Mouse (Mus musculus) small intestine, adult 2 months (tissue): Measurements from ENCODE around the gene Dglucy. TPM values are rescaled to one million over a fixed set of nuclear protein-coding genes. Genes with fewer than 3 reads are reported as not detected.
A peak's percentile ranks its signal among the peaks of the same experiment; 100 is the strongest.

Source experiments
- H3K27ac ChIP-seq: fragments of 200-500 bp; 2 replicates; pipeline ENCODE4 v1.5.1; 2012; ENCODE audit warnings: low read depth, low read length, control low read depth, inconsistent platforms; ENCODE audit not compliant: insufficient read depth
- H3K27me3 ChIP-seq: fragments of 200-500 bp; 2 replicates; pipeline ENCODE4 v1.6.1; 2012; ENCODE audit warnings: mild to moderate bottlenecking, moderate library complexity, low read length, inconsistent platforms; ENCODE audit not compliant: control insufficient read depth, insufficient read depth
- H3K36me3 ChIP-seq: fragments of 200-500 bp; 2 replicates; pipeline ENCODE4 v1.6.1; 2012; ENCODE audit warnings: mild to moderate bottlenecking, low read length, control low read depth, inconsistent platforms; ENCODE audit not compliant: control insufficient read depth, insufficient read depth
- H3K4me1 ChIP-seq: fragments of 200-500 bp; 2 replicates; pipeline ENCODE4 v1.6.1; 2012; ENCODE audit warnings: low read length, inconsistent platforms, mixed read lengths; ENCODE audit not compliant: control insufficient read depth, insufficient read depth, insufficient read length
- H3K4me3 ChIP-seq: fragments of 200-500 bp; 2 replicates; pipeline ENCODE4 v1.5.1; 2012; ENCODE audit warnings: low read depth, mild to moderate bottlenecking, control low read depth, inconsistent platforms, low read length, moderate library complexity
- CTCF ChIP-seq: fragments of 200-500 bp; IDR thresholded peaks from 2 replicates; pipeline ENCODE4 v1.5.1; 2012; ENCODE audit warnings: low read depth, mild to moderate bottlenecking, control low read depth, inconsistent platforms, low read length, moderate library complexity, mixed read lengths; ENCODE audit not compliant: insufficient replicate concordance, insufficient read length; ENCODE audit errors: extremely low read depth
- POLR2A ChIP-seq: fragments of 200-500 bp; IDR thresholded peaks from 2 replicates; pipeline ENCODE4 v1.6.1; 2012; ENCODE audit warnings: low read depth, mild to moderate bottlenecking, control low read depth, inconsistent platforms, low read length, moderate library complexity
- WGBS: fragments of 180-500 bp; shearing (Covaris S2); methylation state at CpG from one replicate; pipeline ENCODE4 v1.1.7; 2018; 5-methylcytosine and 5-hydroxymethylcytosine counted together
- polyA plus RNA-seq: library from polyadenylated mRNA; depleted of rRNA; stranded (reverse); fragments of >200 nt; gene quantifications from 2 replicates; pipeline ENCODE4 v1.2.3, GENCODE M21; 2012

Gene Dglucy
- polyA plus RNA-seq, 1 experiment = 21.8 TPM

GRCm38 (mm10) chr12:100772230-100772984 is 6.5 kb upstream of the Dglucy start:
- H3K27ac ChIP-seq = peak overlapping the region; percentile 36; the same call in 1 of the 2 replicates
- TF ChIP-seq POLR2A = no peak
- peak; percentile 70; the same call in 1 of the 2 replicates for TF ChIP-seq CTCF
- peaks cover 20% of the 10 kb centered on the region for H3K4me1 ChIP-seq
- H3K36me3 ChIP-seq = no peaks in the 10 kb centered on the region
- H3K4me3 ChIP-seq = no peak overlapping the region
- no peaks in the 10 kb centered on the region for H3K27me3 ChIP-seq
- WGBS = 5% methylated on average over 7 of the region's 7 CpGs

- no peak for TF ChIP-seq CTCF
- TF ChIP-seq POLR2A = no peak
- 88% methylated on average over 7 of the region's 7 CpGs for WGBS
- Histone ChIP-seq H3K36me3 (no peaks in the 10 kb centered on the region), H3K27ac (no peak overlapping the region), H3K4me1 (peaks cover 31% of the 10 kb centered on the region), H3K27me3 (no peaks in the 10 kb centered on the region), H3K4me3 (no peak overlapping the region)
These were observed 4.1 kb upstream of the Dglucy start for GRCm38 (mm10) chr12:100774756-100775155.

GRCm38 (mm10) chr12:100775291-100775690 is 3.6 kb upstream of the Dglucy start:
- Histone ChIP-seq H3K27me3 (no peaks in the 10 kb centered on the region), H3K27ac (peak overlapping the region; percentile 96), H3K4me1 (peaks cover 37% of the 10 kb centered on the region), H3K4me3 (no peak overlapping the region), H3K36me3 (no peaks in the 10 kb centered on the region)
- TF ChIP-seq POLR2A (no peak), CTCF (no peak)

GRCm38 (mm10) chr12:100775911-100776581 is 2.8 kb upstream of the Dglucy start:
- 23% methylated on average over 8 of the region's 8 CpGs for WGBS
- Histone ChIP-seq H3K27me3 (no peaks in the 10 kb centered on the region), H3K4me1 (peaks cover 41% of the 10 kb centered on the region), H3K4me3 (no peak overlapping the region), H3K27ac (peak overlapping the region; percentile 96), H3K36me3 (no peaks in the 10 kb centered on the region)
- no peak for TF ChIP-seq POLR2A
- TF ChIP-seq CTCF = no peak

- H3K27me3 ChIP-seq = no peaks in the 10 kb centered on the region
- peaks cover 46% of the 10 kb centered on the region for H3K4me1 ChIP-seq
- 84% methylated on average over 6 of the region's 6 CpGs for WGBS
- TF ChIP-seq CTCF (no peak), POLR2A (no peak)
- peak overlapping the region; percentile 4; the same call in 1 of the 2 replicates for H3K27ac ChIP-seq
- no peaks in the 10 kb centered on the region for H3K36me3 ChIP-seq
- H3K4me3 ChIP-seq = no peak overlapping the region
These were observed 1.9 kb upstream of the Dglucy start for GRCm38 (mm10) chr12:100776991-100777390.

GRCm38 (mm10) chr12:100778276-100778933 is 452 bp upstream of the Dglucy start:
- TF ChIP-seq POLR2A (no peak), CTCF (no peak)
- no peaks in the 10 kb centered on the region for H3K27me3 ChIP-seq
- WGBS = 43% methylated on average over 10 of the region's 10 CpGs
- H3K4me1 ChIP-seq = peaks cover 41% of the 10 kb centered on the region
- peak overlapping the region; percentile 93 for H3K27ac ChIP-seq
- peak overlapping the region; percentile 71 for H3K4me3 ChIP-seq
- H3K36me3 ChIP-seq = no peaks in the 10 kb centered on the region

- no peak for TF ChIP-seq CTCF
- TF ChIP-seq POLR2A = no peak
- Histone ChIP-seq H3K4me3 (no peak overlapping the region), H3K27me3 (no peaks in the 10 kb centered on the region), H3K27ac (no peak overlapping the region), H3K36me3 (no peaks in the 10 kb centered on the region), H3K4me1 (peaks cover 45% of the 10 kb centered on the region)
- 95% methylated on average over 10 of the region's 10 CpGs for WGBS
These were observed 1.6 kb downstream of the Dglucy start for GRCm38 (mm10) chr12:100780416-100780815.
